Mouse (Mus musculus) embryonic facial prominence, embryonic 14.5 days (tissue): ENCODE data around the gene Mtg1. TPM values are rescaled to one million over a fixed set of nuclear protein-coding genes. Genes with fewer than 3 reads are reported as not detected.

Source experiments
- ATAC-seq: fragments of 200-750 bp; cut with Nextera tagmentation; 2 replicates; pipeline ENCODE4 v1.8.0; 2017; ENCODE audit warnings: low read depth, moderate number of reproducible peaks, moderate TSS enrichment
- DNase-seq: peaks from one replicate; pipeline ENCODE4 v3.0.0-alpha.2; 2015; ENCODE audit warnings: low spot score
- H3K27ac ChIP-seq: fragments of 300-500 bp; sonication (generic); replicated peaks from 2 replicates; pipeline ENCODE4 v1.5.1; 2014; ENCODE audit warnings: low read depth, mild to moderate bottlenecking, low read length, moderate library complexity
- H3K27me3 ChIP-seq: fragments of 300-500 bp; sonication (generic); replicated peaks from 2 replicates; pipeline ENCODE4 v1.6.1; 2014; ENCODE audit warnings: low read length; ENCODE audit not compliant: control insufficient read depth, insufficient read depth
- H3K36me3 ChIP-seq: fragments of 300-500 bp; sonication (generic); 2 replicates; pipeline ENCODE4 v1.6.1; 2014; ENCODE audit warnings: low read length, mixed read lengths; ENCODE audit not compliant: control insufficient read depth, insufficient read depth
- H3K4me1 ChIP-seq: fragments of 300-500 bp; sonication (generic); 2 replicates; pipeline ENCODE4 v1.6.1; 2014; ENCODE audit warnings: antibody characterized with exemption, low read length; ENCODE audit not compliant: control insufficient read depth, insufficient read depth
- H3K4me2 ChIP-seq: fragments of 300-500 bp; sonication (generic); 2 replicates; pipeline ENCODE4 v1.6.1; 2014; ENCODE audit warnings: low read depth, mild to moderate bottlenecking, low read length, moderate library complexity, mixed read lengths
- H3K4me3 ChIP-seq: fragments of 300-500 bp; sonication (generic); 2 replicates; pipeline ENCODE4 v1.5.1; 2014; ENCODE audit warnings: low read depth, mild to moderate bottlenecking, low read length
- H3K9ac ChIP-seq: fragments of 300-500 bp; sonication (generic); 2 replicates; pipeline ENCODE4 v1.6.1; 2014; ENCODE audit warnings: low read depth, mild to moderate bottlenecking, low read length, moderate library complexity, mixed read lengths
- H3K9me3 ChIP-seq: fragments of 300-500 bp; sonication (generic); 2 replicates; pipeline ENCODE4 v1.6.1; 2016; ENCODE audit warnings: low read length; ENCODE audit not compliant: control insufficient read depth
- WGBS: fragments of 180-500 bp; shearing (Covaris S2); extraction: QIAGEN DNeasy Blood & Tissue Kit; methylation state at CpG from one replicate; pipeline ENCODE4 v1.1.7; 2014; 5-methylcytosine and 5-hydroxymethylcytosine counted together
- polyA plus RNA-seq: library from polyadenylated mRNA; unstranded; fragments of >200 nt; fragmentation: Nextera tagmentation; extraction: Ambion mirVana; gene quantifications from 2 replicates; pipeline ENCODE4 v1.2.1, GENCODE M21; 2014

Gene Mtg1
- 25.0 and 25.4 TPM in 2 replicates for polyA plus RNA-seq

DNA sequence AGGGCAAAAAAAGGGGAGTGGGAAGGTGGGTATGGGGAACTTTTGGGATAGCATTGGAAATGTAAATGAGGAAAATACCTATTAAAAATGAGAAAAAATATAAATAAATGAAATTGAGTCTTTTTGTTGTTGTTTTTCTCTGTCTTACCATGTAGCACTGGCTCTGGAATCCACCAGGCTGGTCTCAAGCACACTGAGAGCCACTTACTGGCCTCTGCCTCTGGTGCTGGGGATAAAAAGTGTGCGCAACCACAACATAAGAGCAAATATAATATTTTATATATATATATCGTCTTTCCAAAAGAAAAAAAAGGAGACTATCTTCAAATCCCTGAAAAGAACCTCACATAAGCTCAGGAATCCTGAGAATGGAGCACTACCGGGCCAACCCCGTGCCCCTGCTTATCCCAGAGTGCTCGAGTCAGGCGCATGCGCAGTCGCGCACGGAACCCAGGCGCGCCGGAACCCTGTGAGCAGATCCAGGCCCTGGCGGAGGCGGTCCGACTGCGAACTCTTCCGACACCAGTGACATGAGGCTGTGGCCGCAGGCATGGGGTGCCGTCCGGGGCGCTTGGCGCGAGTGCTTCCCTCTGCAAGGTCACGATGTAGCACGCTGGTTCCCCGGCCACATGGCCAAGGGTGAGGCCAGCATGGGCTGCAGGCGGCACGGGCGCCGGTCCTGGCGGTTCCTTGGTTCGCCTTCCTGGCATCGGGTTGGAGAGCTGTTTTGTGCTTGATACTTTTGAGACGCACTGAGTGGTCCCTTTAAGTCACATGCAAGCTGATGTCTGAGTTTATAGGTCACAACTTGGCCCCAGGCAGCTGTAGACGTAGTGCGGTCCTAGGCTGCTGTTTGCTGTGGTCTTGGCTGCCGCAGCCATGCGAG lies at the start of gene Mtg1:
Gene Mtg1 (plus strand): TSS at position 430 of the 886 bp plus-strand sequence.
- H3K9me3 ChIP-seq = no peaks in the 10 kb centered on the region
- H3K27me3 ChIP-seq = no peaks in the 10 kb centered on the region
- H3K27ac ChIP-seq = peak within 1 kb of the TSS; percentile 70
- peak within 1 kb of the TSS; percentile 88 for H3K9ac ChIP-seq
- H3K4me3 ChIP-seq = peak within 1 kb of the TSS; percentile 78
- 2% methylated on average over 38 of the region's 39 CpGs for WGBS
- peak within 1 kb of the TSS; percentile 93 for H3K4me2 ChIP-seq
- ATAC-seq = peak; percentile 99
- peak; percentile 97 for DNase-seq
- peaks cover 4% of the 10 kb centered on the region for H3K4me1 ChIP-seq
- peaks cover 12% of the 10 kb centered on the region; the same call in 1 of the 2 replicates for H3K36me3 ChIP-seq

DNA sequence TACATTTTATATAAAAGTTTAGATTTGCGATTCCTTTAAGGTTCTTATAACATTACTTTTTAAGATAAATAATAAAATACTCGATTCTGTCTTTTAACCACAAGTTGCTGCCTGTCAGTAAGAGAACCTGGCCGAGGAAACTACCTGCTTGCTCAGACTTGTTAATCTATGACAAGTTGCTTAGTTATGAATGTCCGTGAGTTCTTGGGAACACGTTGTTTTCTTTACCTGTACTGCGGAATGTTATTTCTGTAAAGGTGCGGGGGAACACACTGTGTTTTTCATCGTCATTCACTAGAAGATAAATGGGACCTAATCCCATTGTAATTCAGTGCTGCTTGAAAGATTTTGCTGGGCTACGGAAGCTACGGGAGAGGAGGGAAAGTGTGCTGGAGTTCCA lies 46.8 kb upstream of the Mtg1 start:
- Histone ChIP-seq H3K9me3 (no peaks in the 10 kb centered on the region), H3K4me1 (no peaks in the 10 kb centered on the region), H3K4me3 (no peak overlapping the region), H3K27ac (no peak overlapping the region), H3K9ac (no peak overlapping the region), H3K27me3 (no peaks in the 10 kb centered on the region), H3K4me2 (no peak overlapping the region), H3K36me3 (no peaks in the 10 kb centered on the region)
- peak; percentile 66 for DNase-seq
- WGBS = 67% methylated on average over 10 of the region's 10 CpGs
- no peak for ATAC-seq

DNA sequence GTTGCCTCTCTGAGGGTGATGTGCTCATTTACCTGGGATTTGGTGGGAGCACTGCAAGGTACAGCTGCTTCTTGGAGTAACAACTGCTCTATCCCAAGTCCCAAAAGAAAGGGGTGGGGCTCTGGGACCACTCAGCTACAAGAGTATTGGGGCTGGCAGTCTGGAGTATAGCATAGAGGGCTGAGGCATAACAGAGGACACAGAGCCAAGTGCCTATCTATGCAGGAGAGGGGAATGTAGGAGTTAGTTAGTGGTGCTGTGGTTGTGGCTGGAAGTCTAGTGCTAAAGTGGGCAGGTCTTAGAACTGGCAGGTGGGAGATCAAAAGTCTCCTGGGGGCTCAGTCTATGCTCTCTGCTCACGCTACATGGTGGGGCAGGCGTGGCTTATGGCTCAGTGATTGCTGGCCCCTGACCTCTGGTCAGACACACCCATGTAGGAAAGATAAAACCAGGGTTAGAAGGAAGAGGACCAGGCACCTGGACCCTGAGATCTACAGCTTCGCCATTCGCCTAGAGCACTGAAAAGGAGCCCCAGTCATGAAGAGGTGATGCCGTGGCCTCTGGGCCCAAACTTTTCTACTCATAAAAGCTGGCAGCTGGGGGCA lies 44.3 kb upstream of the Mtg1 start, which contains the start of gene Prap1:
Gene Prap1 (plus strand): TSS at position 472 of the 605 bp plus-strand sequence.
- Histone ChIP-seq H3K4me3 (no peak within 1 kb of the TSS), H3K27ac (no peak within 1 kb of the TSS), H3K9ac (no peak within 1 kb of the TSS), H3K4me1 (no peaks in the 10 kb centered on the region), H3K27me3 (no peaks in the 10 kb centered on the region), H3K36me3 (no peaks in the 10 kb centered on the region), H3K4me2 (no peak within 1 kb of the TSS), H3K9me3 (no peaks in the 10 kb centered on the region)
- 75% methylated on average over 5 of the region's 5 CpGs for WGBS
- ATAC-seq (no peak), DNase-seq (no peak)

DNA sequence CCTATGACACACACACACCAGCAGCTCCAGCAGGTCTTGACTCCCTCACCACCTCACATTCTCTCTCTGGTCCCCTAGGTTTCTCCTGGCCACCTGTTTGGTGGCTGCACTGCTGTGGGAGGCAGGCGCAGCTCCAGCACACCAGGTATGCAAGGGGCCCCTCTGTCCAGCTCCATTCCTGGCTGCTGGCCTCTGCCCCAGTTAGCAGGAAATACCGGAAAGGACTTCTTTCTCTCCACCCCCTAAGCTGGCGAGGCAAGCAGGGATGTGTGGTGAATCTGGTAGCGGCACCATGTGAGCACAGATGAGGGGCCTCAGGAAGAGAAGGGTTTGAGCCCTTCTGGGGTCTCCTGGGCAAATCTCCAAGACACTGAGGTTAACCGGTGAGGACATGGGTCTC lies 42.4 kb upstream of the Mtg1 start:
- no peaks in the 10 kb centered on the region for H3K36me3 ChIP-seq
- H3K4me2 ChIP-seq = no peak overlapping the region
- no peaks in the 10 kb centered on the region for H3K27me3 ChIP-seq
- H3K27ac ChIP-seq = no peak overlapping the region
- WGBS = 57% methylated on average over 5 of the region's 5 CpGs
- no peak overlapping the region for H3K4me3 ChIP-seq
- no peak overlapping the region for H3K9ac ChIP-seq
- DNase-seq (no peak), ATAC-seq (no peak)
- no peaks in the 10 kb centered on the region for H3K4me1 ChIP-seq
- H3K9me3 ChIP-seq = no peaks in the 10 kb centered on the region

DNA sequence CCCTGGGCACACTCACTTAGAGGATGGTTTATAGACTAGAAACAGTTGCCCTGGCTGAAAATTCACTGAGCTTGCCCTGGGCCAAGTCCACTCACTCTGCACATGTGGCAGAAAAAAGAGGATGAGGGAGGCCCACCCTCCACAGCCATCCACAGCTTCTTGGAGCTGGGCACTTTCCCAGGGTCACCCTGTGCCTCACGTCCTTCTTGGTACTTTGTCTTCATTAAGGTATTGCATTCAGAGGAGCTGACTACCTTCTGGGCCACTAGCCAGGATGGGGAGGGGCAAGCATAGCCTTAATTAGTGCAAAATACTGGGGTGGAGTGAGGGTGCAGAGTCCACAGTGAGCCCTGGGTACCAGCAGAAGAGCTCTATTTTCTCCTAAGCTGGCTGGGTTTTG lies 41.8 kb upstream of the Mtg1 start:
- no peak overlapping the region for H3K27ac ChIP-seq
- WGBS = 38% methylated on average over 1 of the region's 1 CpGs
- ATAC-seq (no peak), DNase-seq (no peak)
- H3K4me3 ChIP-seq = no peak overlapping the region
- no peak overlapping the region for H3K9ac ChIP-seq
- H3K4me1 ChIP-seq = no peaks in the 10 kb centered on the region
- H3K27me3 ChIP-seq = no peaks in the 10 kb centered on the region
- H3K36me3 ChIP-seq = no peaks in the 10 kb centered on the region
- no peaks in the 10 kb centered on the region for H3K9me3 ChIP-seq
- H3K4me2 ChIP-seq = no peak overlapping the region

DNA sequence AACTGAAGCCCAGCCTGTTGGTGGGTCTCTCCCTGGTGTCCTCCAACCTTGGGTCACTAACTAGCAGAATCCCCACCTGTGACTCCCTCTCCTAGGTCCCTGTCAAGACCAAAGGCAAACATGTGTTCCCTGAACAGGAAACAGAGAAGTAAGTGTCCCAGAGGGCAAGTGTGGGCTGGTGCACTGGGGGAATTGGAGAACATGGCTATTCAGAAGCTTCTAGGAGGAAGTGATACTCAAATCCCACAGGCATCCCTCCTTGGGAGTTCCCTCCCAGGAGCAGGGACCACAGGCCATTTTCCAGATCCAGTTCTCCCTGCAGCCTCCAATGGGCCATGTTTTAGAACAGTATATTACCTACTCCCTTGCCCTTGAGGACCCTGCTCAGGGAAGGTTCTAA lies 41.3 kb upstream of the Mtg1 start:
- Histone ChIP-seq H3K4me3 (no peak overlapping the region), H3K9ac (no peak overlapping the region), H3K36me3 (no peaks in the 10 kb centered on the region), H3K9me3 (no peaks in the 10 kb centered on the region), H3K27me3 (no peaks in the 10 kb centered on the region), H3K4me1 (no peaks in the 10 kb centered on the region), H3K4me2 (no peak overlapping the region), H3K27ac (no peak overlapping the region)
- DNase-seq = no peak
- no peak for ATAC-seq

DNA sequence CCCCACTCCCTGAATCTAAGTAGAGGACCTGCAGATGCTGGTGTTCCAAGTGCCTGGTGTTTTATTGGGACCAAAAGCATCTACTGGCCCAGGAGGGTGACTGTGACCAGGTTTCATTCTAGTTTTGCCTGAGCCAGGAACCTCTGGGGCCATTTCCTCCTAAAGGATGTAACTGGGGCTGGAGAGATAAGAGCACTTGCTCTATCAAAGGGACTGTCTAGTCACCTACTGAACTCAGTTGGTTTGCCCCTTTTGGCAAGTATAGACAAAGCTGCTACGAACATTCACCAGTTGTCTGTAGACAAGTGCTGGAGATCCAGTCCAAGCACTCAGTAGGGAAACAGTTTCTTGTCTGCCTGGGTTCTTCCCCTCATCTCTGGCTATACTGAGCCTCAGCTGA lies 38.9 kb upstream of the Mtg1 start:
- no peak for DNase-seq
- Histone ChIP-seq H3K9ac (no peak overlapping the region), H3K4me3 (no peak overlapping the region), H3K4me2 (no peak overlapping the region), H3K36me3 (no peaks in the 10 kb centered on the region), H3K27ac (no peak overlapping the region), H3K9me3 (no peaks in the 10 kb centered on the region), H3K4me1 (peaks cover 5% of the 10 kb centered on the region; the same call in 1 of the 2 replicates), H3K27me3 (no peaks in the 10 kb centered on the region)
- 100% methylated on average over 1 of the region's 1 CpGs for WGBS
- no peak for ATAC-seq

DNA sequence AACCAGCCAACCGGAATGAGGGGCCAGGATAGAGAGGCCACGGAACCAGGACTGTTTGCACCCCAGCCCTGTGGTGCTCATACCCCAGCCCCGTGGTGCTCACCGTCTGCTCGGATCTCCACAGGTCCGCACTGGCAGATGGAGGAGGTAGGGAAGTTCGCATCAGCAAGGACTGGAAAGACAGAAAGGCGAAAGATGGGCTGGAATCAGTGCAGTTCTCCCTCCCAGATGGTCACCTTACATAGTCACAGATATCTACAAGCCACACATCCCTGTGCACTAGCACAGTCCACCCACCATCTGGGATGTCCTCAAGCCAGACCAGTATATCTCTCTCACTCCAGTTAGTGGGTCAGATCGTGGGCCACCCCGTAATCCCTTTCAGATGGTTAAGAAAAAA lies 35.9 kb upstream of the Mtg1 start:
- H3K4me1 ChIP-seq = peaks cover 5% of the 10 kb centered on the region; the same call in 1 of the 2 replicates
- H3K4me3 ChIP-seq = peak overlapping the region; percentile 48
- H3K9me3 ChIP-seq = no peaks in the 10 kb centered on the region
- H3K27ac ChIP-seq = no peak overlapping the region
- DNase-seq = no peak
- H3K4me2 ChIP-seq = peak overlapping the region; percentile 76
- H3K9ac ChIP-seq = peak overlapping the region; percentile 67
- peaks cover 17% of the 10 kb centered on the region for H3K36me3 ChIP-seq
- no peaks in the 10 kb centered on the region for H3K27me3 ChIP-seq
- WGBS = 74% methylated on average over 10 of the region's 10 CpGs
- ATAC-seq = 0 out of 2 replicates have a peak, but pooled peaks have one; percentile 16
